Mouse (Mus musculus) layer of hippocampus, adult 11-12 months (tissue): Measurements from ENCODE around the gene Men1.

Experiments
- DNase-seq: peaks from one replicate; pipeline ENCODE4 v3.0.0; 2022; ENCODE audit warnings: low spot score

The Men1 gene

GRCm38 (mm10) chr19:6370175-6370574 is 35.4 kb downstream of the Men1 start:
- no peak for DNase-seq

GRCm38 (mm10) chr19:6372433-6372832 is 37.7 kb downstream of the Men1 start:
- no peak for DNase-seq

GRCm38 (mm10) chr19:6373539-6374400 is 39.0 kb downstream of the Men1 start:
- DNase-seq = peak; percentile 79

- no peak for DNase-seq
Measured at GRCm38 (mm10) chr19:6374571-6374970, 39.8 kb downstream of the Men1 start.

- DNase-seq = no peak
Measured at GRCm38 (mm10) chr19:6375423-6376254, 40.9 kb downstream of the Men1 start.

- peak; percentile 49 for DNase-seq
Measured at GRCm38 (mm10) chr19:6376255-6376564, 41.4 kb downstream of the Men1 start.

- DNase-seq = no peak
Measured at GRCm38 (mm10) chr19:6376643-6377042, 41.9 kb downstream of the Men1 start.

- no peak for DNase-seq
Measured at GRCm38 (mm10) chr19:6377327-6378040, 42.7 kb downstream of the Men1 start.

GRCm38 (mm10) chr19:6380411-6381166 is 45.8 kb downstream of the Men1 start:
- no peak for DNase-seq

- DNase-seq = no peak
Measured at GRCm38 (mm10) chr19:6381238-6381637, 46.5 kb downstream of the Men1 start.

GRCm38 (mm10) chr19:6382323-6382924 is 47.6 kb downstream of the Men1 start:
- no peak for DNase-seq

- no peak for DNase-seq
Measured at GRCm38 (mm10) chr19:6383470-6383869, 48.7 kb downstream of the Men1 start.

- peak; percentile 51 for DNase-seq
Measured at GRCm38 (mm10) chr19:6384128-6384527, 49.3 kb downstream of the Men1 start, which contains the start of gene Pygm. Pygm (plus strand) TSS chr19:6384399.

- DNase-seq = no peak
Measured at GRCm38 (mm10) chr19:6384954-6385353, 50.2 kb downstream of the Men1 start.

GRCm38 (mm10) chr19:6385419-6385818 is 50.6 kb downstream of the Men1 start:
- no peak for DNase-seq

- DNase-seq = no peak
Measured at GRCm38 (mm10) chr19:6385821-6386220, 51.0 kb downstream of the Men1 start.

- DNase-seq = no peak
Measured at GRCm38 (mm10) chr19:6386234-6386633, 51.5 kb downstream of the Men1 start.

GRCm38 (mm10) chr19:6388006-6388405 is 53.2 kb downstream of the Men1 start:
- no peak for DNase-seq

GRCm38 (mm10) chr19:6389803-6390202 is 55.0 kb downstream of the Men1 start:
- no peak for DNase-seq

GRCm38 (mm10) chr19:6390251-6390650 is 55.5 kb downstream of the Men1 start:
- DNase-seq = no peak
